Mouse (Mus musculus) testis, adult 2 months (tissue): ENCODE measurements around the gene Dctn5.

ENCODE experiments used
- CTCF ChIP-seq: fragments of 200-500 bp; IDR thresholded peaks from 2 replicates; pipeline ENCODE4 v1.5.1; 2012; ENCODE audit warnings: low read depth, mild to moderate bottlenecking, inconsistent platforms, low read length, moderate library complexity; ENCODE audit not compliant: control insufficient read depth, insufficient read depth, insufficient replicate concordance
- POLR2A ChIP-seq: fragments of 200-500 bp; IDR thresholded peaks from 2 replicates; pipeline ENCODE4 v1.6.1; 2012; ENCODE audit warnings: low read depth, mild to moderate bottlenecking, inconsistent platforms, low read length, moderate library complexity; ENCODE audit not compliant: control insufficient read depth

- no peak for TF ChIP-seq POLR2A
- no peak for TF ChIP-seq CTCF
Observed at GRCm38 (mm10) chr7:122193919-122194318, 61.1 kb downstream of the Dctn5 start.
